Mouse (Mus musculus) central nervous system, embryonic 14 days (tissue): ENCODE results near the gene Ppm1h. TPM values are rescaled to one million over a fixed set of nuclear protein-coding genes. Genes with fewer than 3 reads are reported as not detected.

ENCODE experiments used
- polyA plus RNA-seq: library from polyadenylated mRNA; depleted of rRNA; stranded (reverse); fragments of >200 nt; gene quantifications from 2 replicates; pipeline ENCODE4 v1.2.3, GENCODE M21; 2012; rRNA removed

Gene Ppm1h
- polyA plus RNA-seq, result 6.8 and 7.3 TPM in 2 replicates

DNA sequence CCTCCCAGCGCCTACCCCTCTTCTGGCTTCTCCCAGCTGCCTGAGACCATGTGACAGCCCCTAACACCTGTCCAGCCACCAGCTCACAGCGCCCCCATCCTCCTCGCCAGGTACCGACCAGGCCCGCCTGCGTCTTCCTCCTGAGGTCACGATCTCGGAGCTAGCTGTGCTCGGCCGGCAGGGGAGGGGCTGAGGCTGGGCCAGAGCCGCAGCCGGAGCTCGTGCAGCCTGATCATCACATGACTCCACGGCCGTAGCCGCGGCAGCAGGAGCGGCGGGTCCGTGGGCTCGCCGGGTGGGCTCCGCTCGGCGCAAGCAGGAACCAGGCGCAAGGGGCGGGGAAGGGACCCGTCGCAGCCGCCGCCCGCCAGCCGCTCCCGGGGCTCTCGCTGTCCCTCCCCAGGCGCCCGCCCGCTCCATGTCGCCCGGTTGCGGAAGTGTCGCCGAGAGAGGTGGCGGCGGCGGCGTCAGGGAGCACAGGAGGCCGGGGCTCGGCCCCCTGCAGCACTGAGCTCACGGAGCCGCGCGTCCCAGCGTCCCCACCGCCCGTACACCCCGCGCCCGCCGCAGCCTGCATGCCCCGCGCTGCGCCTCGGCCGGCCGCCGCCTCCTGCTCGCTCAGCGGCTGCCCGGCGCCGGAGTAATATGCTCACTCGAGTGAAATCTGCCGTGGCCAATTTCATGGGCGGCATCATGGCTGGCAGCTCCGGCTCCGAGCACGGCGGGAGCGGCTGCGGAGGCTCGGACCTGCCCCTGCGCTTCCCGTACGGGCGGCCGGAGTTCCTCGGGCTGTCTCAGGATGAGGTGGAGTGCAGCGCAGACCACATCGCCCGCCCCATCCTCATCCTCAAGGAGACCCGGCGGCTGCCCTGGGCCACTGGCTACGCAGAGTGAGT, at the start of gene Ppm1h:
TSS of gene Ppm1h (plus strand) at position 222 of the 896 bp plus-strand sequence.

Other genes starting within 250 kb of the Ppm1h start
- 0.80 and 1.0 TPM in 2 replicates for gene Avpr1a, start 230.3 kb upstream of the Ppm1h start, polyA plus RNA-seq